Mouse (Mus musculus) retina, postnatal 1 day (tissue): Measurements from ENCODE around the gene Fam49a.

Source experiments
- DNase-seq: peaks from one replicate; pipeline ENCODE4 v3.0.0-alpha.2; 2012

Fam49a gene

DNA sequence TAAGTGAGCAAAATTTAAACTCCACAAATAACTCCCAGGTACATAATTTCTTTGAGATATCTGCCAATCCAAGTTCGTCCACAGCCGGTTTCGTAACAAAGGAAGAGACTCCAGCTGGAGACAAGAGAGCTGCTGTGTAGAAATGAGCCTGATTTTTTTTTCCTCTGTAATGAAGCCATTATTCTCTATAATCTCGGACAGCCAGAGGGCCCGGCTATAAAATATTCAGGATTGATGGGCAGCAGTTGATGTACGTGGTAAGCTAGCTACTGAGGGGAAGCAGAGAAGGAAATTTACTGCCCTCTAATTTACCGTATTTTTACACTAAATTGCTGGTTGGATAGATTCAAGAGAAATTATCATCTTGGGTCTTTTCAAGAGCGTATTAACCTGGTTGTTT is 102.3 kb downstream of the Fam49a start:
- DNase-seq: no peak

DNA sequence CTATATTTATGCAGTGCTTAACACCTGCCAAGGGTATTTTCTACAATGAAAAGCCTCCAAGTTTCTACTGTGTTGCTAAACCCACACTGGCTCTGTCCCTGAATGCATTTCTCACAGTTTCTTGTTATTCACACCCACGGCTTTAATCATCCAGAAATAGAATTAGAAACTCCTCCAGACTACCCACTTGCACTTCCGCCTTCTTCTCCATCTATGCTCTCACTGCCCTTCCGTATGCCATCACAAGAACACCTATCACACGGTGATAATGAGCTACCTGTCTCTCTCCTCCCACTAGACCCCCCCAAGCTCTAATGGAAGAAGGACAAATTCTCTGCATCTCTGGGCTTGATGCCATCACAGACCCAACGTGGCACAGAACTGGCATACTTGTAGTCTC is 105.5 kb downstream of the Fam49a start:
- DNase-seq: no peak

DNA sequence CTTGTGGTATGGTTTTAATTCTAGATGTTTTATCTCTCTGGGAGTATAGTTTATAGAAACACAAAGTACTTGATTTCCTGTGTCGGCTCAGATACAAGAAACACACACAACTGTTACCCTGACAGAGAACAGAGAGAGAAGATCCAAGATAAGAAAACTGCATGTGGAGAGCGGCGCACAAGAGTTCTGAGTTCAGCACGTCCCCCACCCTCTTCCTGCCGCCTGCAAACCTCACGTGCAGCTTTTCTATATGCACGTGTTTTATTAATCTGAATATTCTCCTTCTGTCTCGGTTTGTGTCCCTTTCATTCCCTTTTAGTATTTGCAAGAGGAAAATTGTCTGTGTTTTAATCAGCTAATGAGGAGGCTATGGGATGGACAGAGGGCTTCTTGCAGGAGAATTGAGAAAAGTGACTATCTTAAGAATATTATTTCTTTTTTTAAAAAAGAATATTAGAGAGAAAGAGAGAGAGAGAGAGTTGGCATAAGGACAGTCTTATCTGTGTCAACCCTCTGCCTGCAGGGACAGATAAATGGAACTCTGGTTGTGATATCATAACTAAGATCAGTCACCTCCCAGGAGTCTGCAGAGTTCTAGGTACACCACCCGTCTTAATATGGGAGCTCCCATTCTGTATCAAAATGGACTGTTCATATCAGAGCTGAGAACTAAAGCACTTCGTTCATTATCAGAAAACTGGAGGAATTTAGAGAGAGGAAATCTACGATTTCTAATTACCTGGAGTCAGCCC is 111.3 kb downstream of the Fam49a start:
- no peak for DNase-seq

DNA sequence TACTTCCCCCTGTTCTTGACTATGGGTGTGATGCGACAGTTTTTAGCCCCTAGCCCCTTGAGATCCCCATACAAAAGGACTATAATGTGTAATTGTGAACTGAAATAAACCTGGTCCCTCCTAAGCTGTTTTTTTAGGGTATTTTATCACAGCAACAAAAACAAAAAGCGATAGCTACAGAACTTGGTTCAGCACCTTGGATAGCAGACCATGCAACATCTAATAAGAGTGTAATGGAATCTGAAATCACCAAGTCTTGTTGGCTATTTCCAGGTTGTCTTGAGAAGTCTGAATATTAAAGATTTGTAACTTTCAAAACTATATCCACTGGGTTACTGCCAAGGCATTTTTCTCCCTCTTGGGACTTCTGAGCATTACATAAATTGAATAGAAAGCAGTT is 117.1 kb downstream of the Fam49a start:
- no peak for DNase-seq

DNA sequence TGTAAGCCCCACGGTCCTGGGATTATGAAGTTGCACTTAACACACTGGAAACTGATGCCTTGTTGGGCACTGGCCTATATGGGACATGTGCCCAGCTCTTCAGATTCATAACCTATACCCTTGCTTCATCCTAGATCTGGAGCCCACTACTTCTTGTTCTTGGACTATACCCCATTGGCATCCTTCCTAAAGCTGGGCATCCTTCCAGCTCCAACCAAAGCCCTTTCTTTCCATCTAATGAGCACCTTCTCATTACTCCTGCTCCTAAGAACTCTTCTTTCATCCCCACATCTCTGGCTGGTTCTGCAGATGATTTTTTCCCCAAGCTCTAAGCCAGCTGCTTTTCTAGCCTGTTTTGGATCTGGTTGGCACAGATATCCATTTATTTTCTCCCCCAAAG is 127.3 kb downstream of the Fam49a start:
- DNase-seq: no peak

DNA sequence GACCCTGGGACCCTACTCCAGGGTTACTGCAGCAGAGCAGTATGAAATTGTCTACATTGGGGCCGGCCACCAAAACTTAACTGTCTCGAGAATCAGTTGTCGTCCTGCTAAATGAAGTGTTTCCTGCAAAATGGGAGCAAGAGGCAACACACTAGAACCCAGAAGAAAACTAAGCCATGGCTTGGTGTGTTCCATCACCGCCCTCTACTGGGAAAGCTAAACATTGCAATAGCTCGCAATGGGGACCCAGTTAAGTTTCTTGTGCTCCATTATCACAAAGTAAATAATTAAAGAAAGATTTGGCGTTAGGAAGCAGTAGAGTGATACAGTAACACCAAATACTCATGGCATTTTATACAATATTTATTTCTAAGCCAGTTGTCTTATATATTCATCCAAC is 134.3 kb downstream of the Fam49a start:
- DNase-seq: peak; percentile 50

DNA sequence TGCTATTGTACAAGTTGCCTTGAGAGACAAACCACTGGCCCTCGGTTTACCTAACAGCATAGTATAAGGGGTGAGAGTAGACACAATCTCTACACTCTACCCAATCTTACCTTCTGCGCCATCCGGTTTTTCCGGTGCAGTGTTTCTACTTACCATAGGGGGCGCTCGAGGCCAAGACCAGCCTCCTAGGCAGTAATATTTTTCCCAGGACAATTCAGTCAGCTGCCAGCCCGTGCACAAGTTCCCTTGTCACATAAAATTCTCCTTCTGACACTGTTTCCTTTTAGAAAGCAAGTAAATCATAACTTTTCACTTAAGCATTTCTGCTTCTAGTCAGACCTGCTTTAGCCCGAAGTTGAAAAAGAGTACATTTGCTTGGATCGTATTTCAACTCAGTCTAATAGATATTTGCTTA is 139.1 kb downstream of the Fam49a start:
- DNase-seq: peak; percentile 52

DNA sequence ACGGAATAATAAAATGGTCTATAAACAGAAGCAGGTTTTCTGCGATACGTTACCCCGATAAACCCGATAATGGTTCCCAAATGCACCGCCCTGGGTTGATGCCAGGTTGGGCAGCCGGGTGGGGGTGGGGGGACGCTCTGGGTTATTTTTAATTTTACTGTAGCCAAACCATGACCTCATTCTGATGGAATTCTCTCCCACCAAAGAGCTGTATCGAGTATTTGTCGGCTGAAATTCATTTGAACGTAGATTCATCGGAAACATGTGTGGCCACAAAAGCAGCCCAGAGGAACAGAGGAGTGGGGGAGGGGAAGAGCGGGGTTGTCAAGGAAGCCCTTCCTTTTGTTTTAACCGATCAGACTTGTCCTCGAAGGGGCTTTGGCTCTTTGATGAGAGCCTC is 139.6 kb downstream of the Fam49a start:
- peak; percentile 35 for DNase-seq

DNA sequence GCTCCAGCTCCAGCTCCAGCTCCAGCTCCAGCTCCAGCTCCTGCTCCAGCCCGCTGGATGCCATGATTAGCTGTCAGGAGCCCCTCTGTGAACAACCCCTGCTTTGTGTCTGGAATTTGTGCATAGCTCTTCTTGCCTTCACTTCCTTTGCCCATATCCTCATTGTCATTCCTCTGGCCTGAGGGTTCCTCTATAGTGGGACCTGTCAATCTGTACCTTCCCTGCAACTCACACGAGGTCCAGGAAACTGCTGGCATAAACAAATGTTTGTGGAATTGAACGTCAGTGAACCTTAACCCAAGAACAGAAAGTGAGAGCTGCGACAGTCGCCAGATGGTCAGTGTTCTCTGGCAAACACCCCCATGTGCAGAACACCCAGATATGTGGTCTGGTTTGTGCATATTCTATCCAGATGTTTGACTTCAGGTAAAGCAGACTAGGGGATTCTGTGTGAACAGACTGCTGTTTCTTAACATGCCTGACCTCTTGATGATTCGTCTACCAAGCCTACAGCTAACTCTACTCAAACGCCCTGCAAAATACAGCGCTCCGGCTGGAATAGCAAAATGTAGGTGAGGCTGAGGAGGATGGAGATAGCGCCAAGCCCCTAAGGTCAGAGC is 143.7 kb downstream of the Fam49a start:
- DNase-seq: peak; percentile 34

DNA sequence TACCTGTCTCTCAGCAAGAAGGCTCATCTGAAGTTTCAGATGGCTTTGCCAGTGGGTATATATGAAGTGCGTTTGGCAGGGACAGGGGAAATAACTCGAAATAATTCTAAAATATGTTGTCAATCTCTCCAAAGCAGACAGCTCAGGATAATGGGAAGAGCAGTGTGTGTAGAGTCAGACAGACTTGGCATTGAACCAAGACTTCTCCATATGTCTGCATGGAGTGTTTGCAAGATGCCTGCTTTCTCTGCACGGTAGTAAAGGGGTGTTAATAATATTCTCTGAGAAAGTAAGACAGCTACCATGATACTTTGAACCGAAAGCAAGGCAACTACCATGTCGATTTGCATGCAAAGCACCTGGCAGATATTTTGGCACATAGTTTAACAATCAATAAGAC is 147.1 kb downstream of the Fam49a start:
- no peak for DNase-seq

DNA sequence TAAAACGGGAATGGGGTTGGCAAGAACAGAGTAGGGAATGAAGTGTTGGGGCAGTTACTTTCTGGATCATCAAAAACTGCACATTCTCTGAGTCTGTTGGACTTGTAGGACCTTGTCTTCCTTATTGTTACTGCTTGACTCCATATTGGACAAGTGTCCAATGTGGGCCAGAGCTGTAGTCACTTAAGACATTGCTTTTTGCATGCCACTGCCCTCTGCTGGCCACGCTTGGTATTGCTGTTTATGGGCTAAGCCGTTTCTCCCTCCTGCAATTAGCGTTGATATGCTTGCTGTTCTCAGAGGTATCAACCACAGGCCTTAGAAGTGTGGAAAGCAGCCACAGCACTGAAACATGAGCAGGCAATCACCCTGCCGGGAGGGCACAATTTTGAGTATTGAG is 150.7 kb downstream of the Fam49a start:
- peak; percentile 86 for DNase-seq

DNA sequence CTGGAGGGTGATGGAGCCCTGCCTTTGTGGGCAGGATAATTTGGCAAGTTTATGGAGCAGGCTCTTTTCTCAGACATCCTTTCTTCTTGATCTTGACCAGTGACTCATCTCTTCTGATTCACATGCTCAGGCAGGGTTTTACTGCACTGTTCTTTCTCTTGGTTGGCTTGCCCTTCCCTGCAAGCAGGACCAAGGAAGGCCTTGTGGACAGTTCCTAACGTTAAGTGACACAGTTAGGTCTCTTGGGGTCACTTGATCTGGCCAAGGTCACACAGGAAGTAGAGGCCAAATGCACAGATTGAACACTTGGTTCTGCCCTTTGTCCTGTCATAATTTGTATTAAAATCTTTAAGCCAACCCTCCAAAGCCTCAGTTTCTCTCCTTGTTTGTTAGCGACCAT is 158.5 kb downstream of the Fam49a start:
- no peak for DNase-seq

DNA sequence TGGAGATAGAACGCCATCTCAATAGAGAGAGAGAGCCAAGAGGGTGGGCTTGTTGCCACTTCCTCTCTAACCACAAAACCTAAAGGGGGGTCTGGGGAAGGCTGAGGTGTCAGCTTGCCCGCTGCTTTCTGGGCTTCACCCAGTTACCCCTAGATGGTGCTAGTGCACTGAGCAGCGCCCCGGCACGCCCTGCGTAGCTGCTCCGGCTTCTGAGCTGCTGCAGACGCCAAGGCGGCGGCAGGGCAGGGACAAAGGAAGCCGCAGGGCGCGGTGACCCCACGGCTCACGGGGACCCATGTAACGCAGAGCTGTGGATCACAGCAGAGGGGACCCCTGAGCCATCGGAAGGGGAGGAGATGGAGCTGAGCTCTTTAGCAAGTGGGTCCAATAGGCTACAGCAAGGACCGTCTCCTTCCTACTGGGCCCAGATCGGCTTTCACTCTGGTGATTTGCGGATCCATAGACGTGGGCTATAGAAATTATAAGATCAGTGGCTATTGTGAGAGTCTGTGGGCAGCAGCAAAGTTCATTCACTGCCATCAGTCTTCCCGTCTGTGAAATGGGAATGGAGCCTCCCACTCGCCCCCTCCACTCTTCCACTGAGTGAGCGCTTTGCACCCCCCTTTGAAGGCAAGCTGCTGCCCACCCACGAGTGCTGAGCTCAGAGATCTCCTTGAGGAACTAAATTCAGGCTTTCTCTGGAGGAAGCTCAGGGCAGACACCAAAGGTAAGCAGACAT is 159.1 kb downstream of the Fam49a start:
- DNase-seq: peak; percentile 92

DNA sequence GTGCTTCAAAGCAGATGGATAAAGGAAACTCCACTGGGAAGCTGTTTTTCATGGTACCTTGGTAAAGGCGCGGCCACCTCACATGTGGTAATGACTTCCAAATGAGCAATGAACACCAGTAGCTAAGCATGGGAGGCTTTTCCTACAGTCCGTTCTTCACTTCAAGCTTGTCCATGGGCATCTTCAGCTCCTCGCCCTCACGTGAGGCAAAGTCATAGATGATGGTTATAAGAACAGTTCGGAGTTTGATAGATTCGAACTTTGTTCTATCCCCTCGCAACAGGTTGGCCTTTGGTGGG is 159.6 kb downstream of the Fam49a start:
- DNase-seq: no peak

DNA sequence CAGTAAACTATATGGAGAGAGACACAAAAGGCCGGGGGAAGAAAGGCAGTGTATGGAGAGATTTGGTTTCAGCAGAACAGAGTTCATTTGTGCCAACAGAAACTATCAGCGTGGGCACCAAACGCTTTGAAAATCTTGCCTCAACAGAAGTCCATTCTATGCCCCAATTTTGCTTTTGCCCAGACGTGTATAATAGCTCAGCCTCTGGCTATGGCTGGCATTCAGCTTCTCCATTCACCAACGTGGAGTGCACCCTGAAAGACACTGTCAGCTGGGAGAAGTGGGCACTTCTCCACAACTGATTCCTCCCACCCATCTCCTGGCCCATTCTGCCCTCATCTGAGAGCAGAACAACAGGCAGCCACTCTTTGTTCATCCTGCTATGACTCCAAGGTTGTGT is 163.2 kb downstream of the Fam49a start:
- no peak for DNase-seq

DNA sequence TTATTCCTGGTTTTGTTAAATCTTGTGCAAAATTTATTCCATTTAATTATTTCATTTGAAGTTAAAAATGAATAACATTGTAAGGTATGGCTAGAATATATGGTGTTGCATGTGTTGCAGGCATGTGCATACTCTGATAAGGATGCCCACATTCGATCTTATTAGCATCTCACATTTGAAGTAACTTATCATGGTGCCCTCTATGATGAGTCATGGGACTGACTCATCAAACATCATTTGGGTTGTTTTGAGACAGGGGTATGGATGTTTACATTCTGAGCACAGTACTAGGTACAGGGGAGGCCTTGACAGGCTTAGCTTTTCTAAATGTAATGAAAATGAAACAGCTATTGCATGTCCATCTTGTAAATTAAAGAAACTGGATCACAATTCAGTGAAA is 165.3 kb downstream of the Fam49a start:
- no peak for DNase-seq

DNA sequence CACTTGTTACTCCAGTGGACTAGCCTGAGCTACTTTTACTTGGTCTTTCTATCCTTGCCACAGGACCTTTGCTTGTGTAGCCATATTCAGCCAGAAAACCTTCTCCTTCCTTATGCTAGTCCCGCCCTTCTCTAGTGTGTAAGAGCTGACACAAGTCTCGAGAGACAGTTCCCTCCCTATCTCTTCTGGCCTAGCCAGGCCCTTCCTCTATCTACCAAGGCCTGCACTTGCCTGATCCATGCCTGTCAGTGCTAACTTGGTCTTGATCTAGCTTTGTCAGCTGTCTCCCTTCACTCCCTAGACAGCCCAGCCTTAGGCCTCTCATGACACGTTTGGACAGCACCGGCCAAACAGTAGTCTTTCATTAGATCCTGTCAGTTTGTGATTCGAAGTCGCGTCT is 166.9 kb downstream of the Fam49a start:
- no peak for DNase-seq
